Mouse (Mus musculus) testis, postnatal 10 days (tissue): ENCODE measurements around the gene Srprb.

Source experiments
- DNase-seq: peaks from one replicate; pipeline ENCODE4 v3.0.0; 2021; ENCODE audit warnings: low spot score

Gene Srprb

DNA sequence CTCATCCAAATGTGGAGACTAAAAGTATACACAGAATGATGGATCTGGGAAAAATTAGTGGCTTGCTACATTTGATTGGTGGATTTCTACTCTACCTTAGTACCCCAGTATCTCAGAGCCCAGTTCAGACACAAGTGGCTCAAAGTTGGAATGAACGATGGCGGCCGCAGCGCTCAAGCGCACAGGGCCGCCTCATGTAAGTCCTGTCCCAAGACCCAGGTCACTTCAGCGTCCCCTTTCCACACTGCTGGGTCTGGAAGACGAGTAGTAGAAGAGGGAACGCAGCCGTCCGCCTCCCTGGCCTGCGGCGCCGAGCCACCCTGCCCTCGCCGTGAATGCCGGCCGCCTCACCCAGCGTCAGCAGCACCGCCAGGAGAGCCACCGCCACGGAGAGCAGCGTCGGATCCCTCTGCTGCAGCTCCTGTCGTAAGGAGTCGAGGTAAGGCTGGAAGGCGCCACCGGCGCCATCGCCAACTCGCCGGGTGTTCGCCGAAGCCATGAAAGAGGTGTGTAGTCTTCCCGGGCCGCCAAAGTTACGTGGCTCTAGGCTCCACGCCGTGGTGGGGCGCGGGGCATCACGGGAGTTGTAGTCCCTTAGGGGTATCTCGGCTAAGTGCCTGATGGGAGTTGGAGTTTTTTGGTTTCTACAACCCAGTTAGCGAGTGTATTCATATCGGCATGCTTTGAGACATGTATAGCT, at the start of gene Srprb:
Gene Srprb (minus strand): TSS at position 577 of the 700 bp plus-strand sequence.
- peak; percentile 96 for DNase-seq

DNA sequence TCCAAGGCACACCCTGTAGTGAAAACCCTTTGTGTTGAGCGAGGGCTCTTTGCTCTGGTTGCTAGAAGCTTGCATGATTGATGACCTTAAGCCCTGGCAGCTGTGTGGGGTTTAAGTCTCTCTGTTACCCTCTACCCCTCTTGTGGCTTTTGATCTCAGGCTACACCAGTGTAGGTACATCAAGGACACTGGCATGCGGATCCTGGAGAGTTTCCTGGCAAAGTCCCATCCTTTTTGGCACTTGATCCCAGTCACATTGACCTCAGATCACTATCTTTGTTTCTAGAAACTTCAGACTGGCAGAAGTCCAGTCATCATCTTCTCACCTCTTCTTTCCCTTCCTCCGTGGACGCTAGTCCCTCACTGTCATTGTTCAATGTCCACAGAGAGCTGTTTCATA, 46.7 kb upstream of the Srprb start:
- no peak for DNase-seq

DNA sequence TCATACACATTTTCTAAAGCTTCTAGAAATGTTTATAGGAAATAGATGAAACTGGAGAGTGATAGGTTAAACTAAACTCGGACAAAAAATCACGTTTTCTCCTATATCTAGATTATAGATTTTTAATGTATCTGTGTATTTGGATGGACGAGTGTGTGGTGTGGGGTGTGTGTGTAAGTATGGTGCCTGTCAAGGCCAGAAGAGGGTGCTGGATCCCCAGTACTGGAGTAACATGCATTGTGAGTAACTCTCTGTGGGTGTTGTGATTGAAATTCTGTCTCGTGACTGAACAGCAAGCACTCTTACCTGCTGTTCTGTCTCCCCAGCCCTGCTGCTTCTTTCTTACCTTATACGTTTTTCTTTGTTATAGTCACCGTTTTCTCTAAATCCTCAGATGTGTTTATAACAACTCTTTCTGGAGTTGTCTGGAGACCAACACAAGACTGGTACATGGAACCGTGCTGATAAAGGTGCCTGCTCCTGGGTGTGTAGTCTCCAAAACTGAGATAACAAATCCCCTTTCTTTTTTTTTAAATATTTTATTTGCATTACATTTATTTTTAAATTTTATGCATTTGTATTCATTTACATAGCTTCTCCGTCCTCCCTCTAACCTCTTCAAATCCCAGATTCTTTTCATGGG, 44.7 kb upstream of the Srprb start:
- no peak for DNase-seq

DNA sequence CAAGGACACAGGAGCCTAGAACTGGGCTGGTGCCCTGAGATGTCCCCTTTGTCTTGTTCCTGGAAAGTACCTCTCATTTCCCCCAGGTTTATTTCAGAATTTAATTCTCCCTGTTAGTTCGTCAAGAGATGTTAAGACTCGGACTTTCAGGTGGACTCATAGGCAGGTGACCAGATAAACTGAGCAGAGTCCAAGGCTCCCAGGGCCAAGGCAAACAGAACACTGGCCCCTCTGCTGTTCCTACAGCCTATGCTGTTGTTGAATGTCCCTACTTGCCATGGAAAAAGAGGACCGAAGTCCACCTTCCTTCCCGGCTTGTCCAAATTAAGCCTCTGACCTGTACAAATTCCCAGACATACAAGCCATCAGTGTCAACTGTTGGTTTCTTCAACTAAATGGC, 41.7 kb upstream of the Srprb start:
- no peak for DNase-seq

DNA sequence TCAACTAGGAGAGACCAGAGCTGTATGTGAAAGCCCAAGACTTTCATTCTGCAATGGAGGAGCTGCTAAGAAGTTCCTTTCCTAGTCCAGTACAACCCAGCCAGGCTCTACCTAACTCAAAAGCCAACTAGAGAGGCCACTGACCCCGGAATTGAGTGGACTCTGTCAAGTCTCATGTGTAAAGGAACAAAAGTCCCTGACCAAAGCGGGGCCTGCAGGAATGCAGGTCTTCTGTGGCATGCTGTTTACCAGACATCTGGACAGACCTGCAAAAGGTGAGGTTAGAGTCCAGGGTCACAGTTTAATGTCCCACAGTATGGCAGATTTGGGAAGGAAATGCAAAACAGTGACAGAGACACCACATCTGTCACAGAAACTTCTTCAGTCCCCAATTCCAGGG, 39.3 kb upstream of the Srprb start:
- DNase-seq, result no peak

DNA sequence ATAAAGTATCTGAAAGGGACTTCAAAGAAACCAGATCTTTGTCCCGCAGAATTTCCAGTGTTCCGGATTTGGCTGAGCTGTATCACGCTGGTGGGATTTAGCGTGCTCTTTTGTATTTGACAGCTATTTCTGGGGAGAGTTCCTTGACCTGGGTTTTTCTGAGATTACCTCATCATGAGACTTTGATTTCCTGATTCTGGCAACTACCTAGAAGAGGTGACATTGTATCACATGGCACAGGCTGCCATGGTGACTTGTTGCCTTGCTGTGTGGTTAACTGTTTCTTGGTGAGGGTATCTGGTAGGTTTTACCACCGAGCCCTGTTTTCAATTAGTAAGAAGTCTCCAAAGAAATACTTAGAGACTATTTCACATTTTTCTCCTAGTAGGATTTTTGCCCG, 37.5 kb upstream of the Srprb start:
- no peak for DNase-seq

DNA sequence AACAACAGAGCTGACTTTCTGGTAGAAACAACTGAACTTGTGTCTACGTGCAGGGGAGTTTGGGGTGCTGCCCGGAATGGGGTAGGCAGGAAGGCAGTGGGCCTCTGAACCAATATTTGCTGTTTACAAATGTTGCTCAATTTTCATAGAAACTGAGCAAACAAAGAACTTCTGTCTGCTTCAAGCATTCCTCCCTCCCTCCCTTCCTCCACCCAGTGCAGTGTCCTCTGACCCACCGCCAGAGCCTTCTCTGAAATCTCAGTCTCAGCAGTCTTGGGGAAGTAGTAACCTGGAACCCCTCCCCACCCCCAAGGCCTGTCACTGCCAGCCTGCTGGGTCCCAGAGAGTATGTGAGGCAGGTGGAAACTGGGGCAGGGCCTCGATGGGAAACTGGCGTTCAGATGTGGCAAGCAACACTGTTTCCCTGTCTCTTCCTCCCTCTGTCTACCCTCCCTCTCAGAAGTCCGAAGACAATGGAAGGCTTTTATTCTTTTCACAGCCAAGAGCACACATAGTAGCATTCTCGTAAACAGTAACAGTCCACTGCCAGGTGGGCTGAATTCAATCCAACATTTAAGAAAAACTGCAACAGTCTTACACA, 32.7 kb upstream of the Srprb start:
- DNase-seq, result peak; percentile 54

DNA sequence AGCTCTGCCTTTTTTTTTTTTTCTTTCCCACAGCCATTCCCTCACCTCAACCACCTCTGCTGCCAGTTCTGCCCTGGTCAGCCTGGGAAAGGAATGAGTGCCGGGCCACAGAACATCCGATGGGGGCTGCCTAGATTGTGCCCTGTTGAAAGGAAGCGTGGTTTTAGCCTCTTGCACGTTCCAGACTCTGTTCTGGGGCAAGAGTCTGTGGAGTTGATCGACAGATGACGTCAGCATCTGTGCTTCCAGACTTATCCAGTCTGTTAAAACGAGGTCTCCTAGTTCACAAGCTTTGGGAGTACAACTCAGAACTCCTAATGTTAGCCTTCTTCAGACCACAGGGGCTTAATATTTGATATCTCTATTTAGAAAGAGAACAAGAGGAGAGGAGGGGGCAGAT, 32.1 kb upstream of the Srprb start:
- DNase-seq, result no peak

DNA sequence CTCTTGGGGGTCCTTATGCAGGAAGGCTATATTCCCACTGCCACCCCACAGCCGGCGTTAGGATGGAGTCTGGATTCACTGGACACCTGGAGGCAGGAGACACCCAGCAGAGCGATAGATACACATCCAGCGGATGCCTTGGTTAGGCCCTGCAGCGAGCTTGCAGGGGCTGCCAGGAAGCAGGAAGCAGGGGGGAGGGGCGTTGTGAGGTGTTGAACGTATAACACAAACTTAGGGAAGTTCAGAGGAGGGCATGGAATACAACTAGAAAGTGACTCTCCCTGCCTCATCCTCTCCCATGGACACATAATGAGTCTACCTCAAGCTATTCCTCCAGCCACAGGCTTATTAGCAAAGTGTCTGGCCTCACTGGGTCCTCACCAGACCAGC, 31.1 kb upstream of the Srprb start:
- DNase-seq, result no peak

DNA sequence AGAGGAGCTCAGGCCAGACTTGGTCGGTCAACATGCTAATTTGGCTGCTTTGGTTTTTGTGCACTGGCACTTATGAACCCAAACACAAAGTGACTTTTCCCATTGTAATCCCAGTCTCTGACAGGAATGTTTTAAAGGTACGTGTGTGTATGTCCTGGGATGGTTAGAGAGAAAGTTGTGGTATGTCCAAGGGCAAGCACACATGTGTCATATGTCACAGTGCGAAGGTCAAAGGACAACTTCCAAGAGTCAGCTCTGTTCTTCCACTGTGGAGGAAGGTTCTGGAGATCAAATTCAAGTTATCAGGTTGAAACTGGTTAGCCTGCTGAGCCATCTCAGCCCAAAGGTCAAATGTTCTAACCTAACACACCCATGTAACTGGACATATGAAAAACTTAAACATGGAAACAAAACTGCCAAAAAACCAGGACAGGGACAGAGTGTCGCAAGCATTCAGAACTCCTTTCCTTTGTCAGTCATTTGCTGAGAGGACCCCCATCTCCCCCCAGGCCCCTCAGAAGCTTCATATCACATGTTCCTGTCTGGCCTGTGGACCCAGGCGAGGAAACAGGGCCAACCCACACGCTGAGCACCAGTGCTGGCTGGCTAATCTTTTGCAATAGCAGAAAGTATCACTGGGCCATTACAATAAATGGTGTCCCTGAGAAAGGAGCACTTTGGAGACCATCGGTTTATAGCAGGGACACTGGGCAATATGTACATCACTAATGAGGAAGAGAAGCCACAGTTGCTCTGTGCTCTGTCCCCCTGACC, 30.5 kb upstream of the Srprb start:
- DNase-seq, result no peak

DNA sequence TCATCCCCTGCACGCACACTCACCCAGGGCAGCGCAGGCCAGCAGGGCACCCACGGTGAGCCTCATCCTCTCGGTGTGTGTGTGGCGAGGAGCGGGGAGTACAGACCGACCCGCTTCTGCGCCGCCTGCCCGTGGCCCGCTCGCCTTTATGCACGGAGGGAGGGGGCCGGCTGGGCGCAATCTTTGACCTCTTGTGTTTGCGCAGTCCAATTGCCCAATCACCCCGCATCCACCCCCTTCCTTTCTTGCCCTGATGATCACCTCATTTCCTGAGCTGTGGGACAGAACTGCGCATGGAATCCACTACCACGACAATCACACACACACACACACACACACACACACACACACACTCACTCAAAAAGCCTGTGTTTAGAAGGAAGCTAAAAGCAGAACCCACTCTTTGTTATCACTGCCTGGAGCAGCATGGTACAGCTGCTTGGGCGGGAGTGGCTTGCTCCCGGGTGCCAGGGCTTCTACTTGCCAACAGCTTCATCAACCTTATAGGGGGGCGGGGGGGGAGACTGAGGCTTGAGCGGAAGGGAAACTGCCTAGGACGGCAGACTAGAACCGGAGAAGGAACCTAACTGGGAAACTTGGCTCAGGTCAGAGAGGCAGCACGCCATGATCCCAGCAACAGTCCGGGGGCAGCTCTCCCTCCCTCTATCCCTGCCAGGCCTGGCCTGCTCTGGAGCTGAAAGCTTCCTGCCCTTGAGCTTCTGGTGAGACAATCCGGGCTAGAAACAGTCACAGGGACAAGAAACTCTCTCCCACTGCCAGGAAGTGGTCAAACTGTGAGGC, 28.4 kb upstream of the Srprb start, which contains the start of the genes Gm20425 and Trf:
Gene Gm20425 (minus strand): TSS at position 157 of the 801 bp plus-strand sequence.
Gene Trf (minus strand): TSS at position 294 of the 801 bp plus-strand sequence.
- peak; percentile 63 for DNase-seq

DNA sequence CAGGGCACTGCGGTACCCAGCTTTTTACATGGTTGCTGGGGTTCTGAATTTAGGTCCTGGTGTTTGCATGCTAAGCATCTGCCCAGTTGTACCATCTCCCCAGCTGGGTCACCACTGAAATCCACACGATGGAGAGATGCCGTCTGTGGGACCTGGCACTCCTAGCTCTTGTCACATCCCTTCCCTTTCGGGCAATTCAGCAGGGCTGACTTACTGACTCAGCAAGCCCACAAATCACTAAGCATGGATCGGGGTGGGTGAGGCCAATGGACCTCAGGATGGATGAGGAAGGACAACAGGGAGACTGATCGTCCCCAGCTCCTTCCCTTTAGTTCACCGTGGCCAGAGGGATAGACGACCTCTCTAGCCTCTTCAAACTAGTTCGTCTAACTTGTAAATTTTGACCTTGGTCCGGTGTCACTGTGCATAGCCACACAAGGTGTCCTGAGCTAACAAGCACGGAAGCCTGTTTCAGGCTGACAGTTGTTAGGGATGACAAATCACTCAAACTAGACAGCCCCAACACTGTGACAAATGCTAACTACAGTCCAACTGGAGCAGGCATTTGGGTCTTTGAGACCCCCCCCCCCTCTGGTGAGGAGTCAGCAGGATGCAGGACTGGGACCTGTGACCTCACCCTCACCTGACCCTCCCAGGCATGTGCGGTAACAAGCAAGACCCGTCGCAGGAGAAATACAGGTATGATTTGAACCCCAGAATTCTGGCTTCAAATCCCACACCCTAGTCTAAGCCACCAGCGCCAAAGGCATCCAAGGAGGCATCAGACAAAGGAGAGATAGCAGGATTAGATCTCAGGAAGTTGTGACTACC, 27.3 kb upstream of the Srprb start:
- no peak for DNase-seq

DNA sequence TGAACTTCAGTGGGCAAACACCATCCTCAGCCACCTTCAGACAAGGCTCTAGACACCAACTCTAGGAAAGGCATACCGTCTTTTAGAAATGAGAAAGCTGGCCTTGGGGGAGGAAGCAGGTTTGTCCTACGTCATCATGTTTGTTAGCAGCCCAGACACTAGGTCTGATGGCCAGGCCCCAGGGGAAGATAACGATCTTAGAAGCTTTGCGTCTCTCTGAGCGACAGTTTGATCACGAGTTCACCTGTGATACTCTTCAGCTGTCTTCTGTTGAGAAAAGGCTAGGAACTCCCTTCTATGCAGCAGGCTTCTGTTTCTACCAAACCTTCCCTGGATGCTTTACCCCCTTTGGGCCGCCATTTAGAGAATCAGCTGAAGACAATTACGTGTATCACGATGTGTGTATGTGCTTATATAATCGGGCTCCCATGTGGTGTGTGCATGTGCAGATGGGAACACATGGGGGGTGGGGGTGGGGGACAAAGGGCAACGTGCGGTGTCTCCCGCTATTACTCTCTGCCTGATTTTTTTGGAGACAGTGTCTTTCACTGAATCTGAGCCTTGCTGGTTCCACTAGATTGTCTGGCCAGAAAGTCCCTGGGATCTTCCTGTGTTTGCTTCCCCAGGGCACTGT, 26.6 kb upstream of the Srprb start:
- DNase-seq, result no peak

DNA sequence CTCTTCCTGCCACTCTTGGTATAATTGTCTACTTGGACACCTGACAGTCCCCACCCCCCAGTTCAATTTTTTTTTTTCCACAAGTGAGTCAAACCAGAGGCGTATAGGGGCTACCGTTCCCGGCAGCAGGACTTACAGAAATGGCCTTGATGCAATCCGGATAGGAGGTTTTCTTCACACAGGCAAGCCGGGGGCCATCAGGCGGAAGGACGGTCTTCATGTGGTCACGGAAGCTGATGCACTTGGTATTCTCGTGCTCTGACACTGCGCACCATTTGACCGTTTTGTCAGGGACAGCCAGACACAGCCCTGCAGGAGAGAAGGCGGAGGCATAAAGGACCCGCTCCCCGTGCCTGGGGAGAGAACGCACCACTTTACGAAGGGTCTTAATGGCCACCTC, 25.8 kb upstream of the Srprb start:
- no peak for DNase-seq

DNA sequence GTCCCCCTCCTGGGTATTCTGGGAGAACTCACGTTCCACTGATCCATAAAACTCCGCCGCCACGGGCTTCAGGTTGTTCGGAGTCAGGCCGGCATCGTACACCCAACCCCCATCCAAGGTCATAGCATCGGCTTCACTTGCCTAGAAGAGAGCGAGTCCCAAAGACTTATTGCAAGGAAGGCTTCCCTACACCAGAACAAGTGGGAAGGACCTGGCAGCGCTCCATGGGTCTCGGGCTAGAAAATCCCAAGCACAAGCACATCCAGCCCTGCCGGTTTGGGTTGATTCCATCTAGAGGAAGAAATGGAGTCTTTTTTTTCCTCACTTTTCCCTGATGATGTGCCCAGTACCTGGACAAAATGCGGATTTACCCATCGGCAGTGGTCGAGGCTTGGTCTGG, 24.9 kb upstream of the Srprb start:
- peak; percentile 86 for DNase-seq

DNA sequence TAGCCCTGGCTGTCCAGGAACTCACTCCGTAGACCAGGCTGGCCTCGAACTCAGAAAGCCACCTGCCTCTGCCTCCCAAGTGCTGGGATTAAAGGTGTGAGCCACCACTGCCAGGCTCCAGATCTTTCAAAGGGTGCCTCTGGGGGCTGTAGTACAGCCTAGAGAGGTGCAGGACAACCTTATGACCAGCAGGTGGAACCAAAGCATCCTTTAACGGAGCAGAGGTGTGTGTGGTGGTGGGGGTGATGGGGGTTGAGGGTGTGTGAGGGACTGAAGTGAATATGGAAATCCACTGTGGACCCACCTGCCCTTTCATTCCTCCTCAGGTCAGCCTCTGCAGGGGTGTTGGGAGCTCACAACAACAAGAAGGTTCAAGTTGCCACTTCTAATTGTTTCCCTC, 23.5 kb upstream of the Srprb start:
- no peak for DNase-seq

DNA sequence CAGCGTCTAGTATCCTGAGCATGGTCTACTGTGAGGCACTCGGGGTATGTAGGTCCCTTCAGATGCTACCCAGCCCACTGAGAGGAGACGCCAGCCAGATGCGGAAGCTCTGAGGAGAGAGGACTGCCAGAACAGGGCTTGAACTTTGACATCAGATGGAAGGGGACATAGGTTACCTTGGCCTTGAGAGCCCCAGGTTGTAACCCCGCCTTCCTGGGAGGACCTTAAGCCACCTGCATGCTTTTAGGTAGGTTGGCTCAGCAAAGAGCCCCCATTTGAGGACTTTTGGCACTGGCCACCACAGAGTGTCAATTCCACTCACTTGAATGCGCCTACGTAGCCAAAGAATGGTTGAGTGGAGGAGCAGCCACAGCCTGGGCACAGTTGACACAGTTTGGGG, 22.8 kb upstream of the Srprb start:
- DNase-seq, result no peak

DNA sequence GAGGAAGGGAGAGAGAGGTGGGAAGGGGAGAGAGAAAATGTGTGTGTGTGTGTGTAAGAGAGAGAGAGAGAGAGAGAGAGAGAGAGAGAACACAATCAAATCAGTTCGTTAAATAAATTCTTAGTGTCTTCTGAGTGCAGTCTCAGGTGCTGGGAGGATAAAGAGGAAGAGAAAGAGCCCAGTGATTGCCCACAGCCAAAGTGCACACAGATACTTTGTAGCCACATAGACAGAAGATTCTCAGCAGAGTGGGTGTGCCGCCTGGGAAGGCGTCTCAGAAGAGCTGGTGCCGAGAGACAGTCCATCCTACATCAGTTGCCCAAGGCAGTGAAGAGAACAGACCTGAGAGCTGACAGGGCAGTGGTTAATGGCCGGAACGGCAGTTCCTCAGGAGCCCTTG, 12.3 kb upstream of the Srprb start:
- DNase-seq, result no peak

DNA sequence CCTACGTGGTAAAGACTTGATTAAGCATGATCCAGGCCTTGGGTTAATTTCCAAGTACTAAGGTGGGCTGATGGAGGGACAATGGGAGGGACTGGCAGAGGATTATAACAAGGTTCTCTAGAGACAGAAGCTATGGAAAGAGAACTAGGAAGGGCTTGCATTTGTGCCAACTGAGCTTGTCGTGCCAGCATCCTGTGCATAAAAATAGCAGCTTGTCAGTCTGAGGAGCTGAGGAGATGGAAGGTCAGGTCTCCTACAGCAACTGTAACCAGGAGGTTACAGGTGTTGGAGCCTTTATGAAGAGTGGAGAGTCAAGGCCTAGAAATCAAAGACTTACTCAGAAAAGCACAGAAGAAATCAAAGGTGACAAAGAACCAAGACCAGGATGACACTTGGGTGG, 11.7 kb upstream of the Srprb start:
- DNase-seq, result no peak

DNA sequence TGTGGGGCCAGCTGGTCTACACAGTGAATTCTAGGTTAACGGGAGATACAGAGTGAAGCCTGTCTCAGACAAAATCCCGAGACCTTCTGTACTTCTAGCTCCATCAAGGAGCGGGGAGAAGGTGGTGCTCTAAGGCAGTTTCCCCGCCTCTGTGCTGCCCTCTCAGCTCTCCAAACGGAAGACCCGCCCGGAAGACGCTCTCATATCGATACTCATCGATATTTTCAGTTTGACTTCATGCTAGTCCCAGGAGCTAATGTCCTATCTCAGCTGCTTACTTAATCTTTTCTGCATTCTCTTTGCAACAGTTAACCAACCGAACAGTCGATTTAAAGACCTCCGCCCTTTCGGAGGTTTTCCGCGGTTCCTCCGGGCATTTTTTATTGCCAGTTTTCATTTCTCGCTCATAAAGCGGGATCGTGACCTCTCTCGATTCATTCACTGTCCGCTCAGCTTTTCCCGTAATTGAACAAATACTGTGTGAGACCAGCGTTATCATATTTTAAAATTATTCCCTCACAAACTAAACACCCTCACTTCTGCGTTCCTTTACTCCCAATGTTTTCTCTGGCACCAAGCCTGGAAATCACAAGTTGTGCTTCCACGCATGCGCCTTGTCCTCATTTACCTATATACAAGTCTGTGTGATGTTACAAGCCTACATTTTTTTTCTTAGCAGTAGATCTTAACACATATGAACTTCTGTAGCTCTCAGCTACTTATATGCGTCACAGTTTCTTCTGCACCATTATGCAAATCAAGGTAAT, 10.9 kb upstream of the Srprb start:
- no peak for DNase-seq
